Mouse (Mus musculus) gastrocnemius, postnatal 36 days (tissue): ENCODE results near the gene Amn. TPM values are rescaled to one million over a fixed set of nuclear protein-coding genes. Genes with fewer than 3 reads are reported as not detected.

Experiments
- DNase-seq, 2 experiments: peaks; one replicate each; pipeline ENCODE4 v3.0.0; 2022
- intact Hi-C: fragments of 180-260 bp; cut with DNase I; formaldehyde crosslinking; loops from one replicate; pipeline ENCODE4 v1.15.1; 2025
- total RNA-seq, 2 experiments: library from RNA; stranded (reverse); gene quantifications; 2 replicates each; pipeline ENCODE4 v1.2.3; 2021

Amn gene
- total RNA-seq, 2 experiments from 2014 or later = not detected

- no peak for DNase-seq
- intact Hi-C loops = no loop called here
These were observed 43.4 kb downstream of the Amn start for GRCm38 (mm10) chr12:111314273-111314672.

- intact Hi-C loops = no loop called here
- no peak for DNase-seq
These were observed 46.8 kb downstream of the Amn start for GRCm38 (mm10) chr12:111317694-111318093.

GRCm38 (mm10) chr12:111320549-111320948, 49.7 kb downstream of the Amn start:
- no peak for DNase-seq
- intact Hi-C loops = no loop called here

- DNase-seq = no peak
- intact Hi-C loops = no loop called here
These were observed 50.9 kb downstream of the Amn start for GRCm38 (mm10) chr12:111321832-111322231.

DNA sequence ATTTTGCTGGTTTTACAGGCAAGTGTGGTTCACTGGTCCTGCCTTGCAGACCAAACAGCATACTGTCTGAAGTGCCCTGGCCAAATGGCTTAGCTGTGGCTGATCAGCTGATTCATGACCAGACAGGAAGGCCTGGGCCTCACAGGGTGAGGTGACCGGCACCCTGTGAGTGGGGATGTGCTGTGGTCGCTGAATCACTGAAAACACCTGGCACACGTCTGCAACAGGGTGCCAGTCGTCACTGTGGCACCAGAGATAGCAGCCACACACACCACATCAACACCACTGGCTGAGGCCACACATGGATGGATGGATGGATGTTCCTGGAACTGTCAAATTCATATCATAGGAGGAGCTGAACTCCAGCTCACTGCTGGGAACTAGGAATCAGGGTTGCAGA, 52.5 kb downstream of the Amn start:
- intact Hi-C loops = no loop called here
- no peak for DNase-seq

GRCm38 (mm10) chr12:111324536-111324935, 53.6 kb downstream of the Amn start:
- no peak for DNase-seq
- intact Hi-C loops = no loop called here

- DNase-seq = no peak
- intact Hi-C loops = no loop called here
These were observed 54.1 kb downstream of the Amn start for GRCm38 (mm10) chr12:111324949-111325348.

GRCm38 (mm10) chr12:111325744-111326424, 55.0 kb downstream of the Amn start:
- intact Hi-C loops = no loop called here
- no peak for DNase-seq

Other genes starting within 250 kb of the Amn start
- gene Rcor1, start 231.7 kb upstream of the Amn start, total RNA-seq = 1 to 10 TPM; 7.1 to 7.3 TPM
- 10 to 100 TPM; 10.1 to 10.7 TPM for gene Traf3, start 104.7 kb upstream of the Amn start, total RNA-seq
- not detected for gene 4930595D18Rik, start 86.6 kb upstream of the Amn start, total RNA-seq
- 10 to 100 TPM; 18.6 to 18.7 TPM for gene Cdc42bpb, start 106.6 kb downstream of the Amn start, total RNA-seq
- gene Lbhd2, start 135.7 kb downstream of the Amn start, total RNA-seq = not detected
- gene Exoc3l4, start 145.9 kb downstream of the Amn start, total RNA-seq = 1 to 10 TPM; 1.8 to 4.6 TPM
- gene Tnfaip2, start 171.4 kb downstream of the Amn start, total RNA-seq = 10 to 100 TPM; 22.0 to 22.6 TPM
- under 1 TPM; 0.69 to 0.84 TPM for gene Gm266, start 214.7 kb downstream of the Amn start, total RNA-seq